30 mouse cellular contexts compared by ENCODE assay signal in genomic region chr8:79447260-79447853, GRCm38 (mm10). TPM values are rescaled to one million over a fixed set of nuclear protein-coding genes. Genes with fewer than 3 reads are reported as not detected.
DNase-seq lines count a peak whose midpoint lies in the region; ATAC-seq and TF ChIP-seq lines count a peak whose summit lies in the region.
"Had no signal": no experiment of that assay in that cellular context is flagged by ENCODE, and none has a peak within 500 bp of the region (broad histone marks: within the 10 kb centered on the region; RNA-seq: fewer than 3 reads in every experiment).

No protein-coding gene starts in this region.

- no peak for TF ChIP-seq CTCF in gastrocnemius, adult 2 months (IDR thresholded peaks at IDR 0.05)
- TF ChIP-seq CTCF in lung, adult 2 months (IDR thresholded peaks at IDR 0.05; ENCODE audit: insufficient read depth, low read length): no peak

- intact Hi-C loops in gastrocnemius, adult 2 months (cut with DNase I): no loop called here

- peak; percentile 69 for ATAC-seq in common myeloid progenitor, adult 5-6 weeks (replicated peaks; ENCODE audit: low read depth, poor library complexity, severe bottlenecking)
- peak; percentile 74 for ATAC-seq in megakaryocyte progenitor cell, adult 5-6 weeks (replicated peaks; ENCODE audit: poor library complexity)
- ATAC-seq in forebrain, embryonic 13.5 days: no peak
- ATAC-seq: forebrain, embryonic 14.5 days; intestine, embryonic 16.5 days; Patski had no signal

- DNase-seq in gastrocnemius, adult 2 months: no peak
- DNase-seq in gastrocnemius, adult 8-10 months (ENCODE audit: low spot score in 2 of 2): no peak
- peak; percentile 22 for DNase-seq in lung, postnatal 25 days (ENCODE audit: low spot score)
- DNase-seq in lung, adult 2 months: no peak
- no peak for DNase-seq in adrenal gland, adult 18-20 months (ENCODE audit: low spot score in 2 of 2)
- DNase-seq: adrenal gland, postnatal 14 days; cerebellum, adult 18-20 months; cerebellum, postnatal 14 days; kidney, adult 8-10 months; kidney, postnatal 10 days; layer of hippocampus, adult 9-11 months; liver, embryonic 13.5 days; right cerebral cortex, postnatal 4 days; thymus, postnatal 14 days had no signal

- no peak overlapping the region for H3K4me3 ChIP-seq in gastrocnemius, adult 2 months
- H3K4me3 ChIP-seq in lung, adult 2 months (replicated peaks; ENCODE audit: extremely low read depth, low read depth, low read length): no peak overlapping the region
- no peak overlapping the region for H3K4me3 ChIP-seq in forebrain, embryonic 13.5 days
- H3K4me3 ChIP-seq: embryonic facial prominence, embryonic 10.5 days; embryonic facial prominence, embryonic 15.5 days; heart, embryonic 10.5 days; heart, embryonic 15.5 days; hindbrain, embryonic 13.5 days; limb, embryonic 13.5 days; liver, embryonic 13.5 days; midbrain, embryonic 12.5 days; neural tube, embryonic 13.5 days; stomach, embryonic 15.5 days had no signal

- H3K9me3 ChIP-seq in forebrain, embryonic 13.5 days (replicated peaks): no peaks in the 10 kb centered on the region
- H3K9me3 ChIP-seq: embryonic facial prominence, embryonic 10.5 days; embryonic facial prominence, embryonic 15.5 days; G1E; heart, embryonic 10.5 days; heart, embryonic 15.5 days; hindbrain, embryonic 13.5 days; limb, embryonic 13.5 days; liver, embryonic 13.5 days; midbrain, embryonic 12.5 days; neural tube, embryonic 13.5 days; stomach, embryonic 15.5 days had no signal

- peak overlapping the region; percentile 31; the same call in 1 of the 2 replicates for H3K27ac ChIP-seq in gastrocnemius, adult 2 months
- H3K27ac ChIP-seq in forebrain, embryonic 13.5 days: no peak overlapping the region
- H3K27ac ChIP-seq: embryonic facial prominence, embryonic 10.5 days; embryonic facial prominence, embryonic 15.5 days; heart, embryonic 10.5 days; heart, embryonic 15.5 days; hindbrain, embryonic 13.5 days; limb, embryonic 13.5 days; liver, embryonic 13.5 days; midbrain, embryonic 12.5 days; neural tube, embryonic 13.5 days; stomach, embryonic 15.5 days had no signal

- H3K4me2 ChIP-seq in forebrain, embryonic 13.5 days: no peak overlapping the region
- H3K4me2 ChIP-seq: embryonic facial prominence, embryonic 15.5 days; heart, embryonic 15.5 days; hindbrain, embryonic 13.5 days; limb, embryonic 13.5 days; liver, embryonic 13.5 days; midbrain, embryonic 12.5 days; neural tube, embryonic 13.5 days; stomach, embryonic 15.5 days had no signal

- no peaks in the 10 kb centered on the region for H3K36me3 ChIP-seq in forebrain, embryonic 13.5 days (ENCODE audit: poor library complexity, severe bottlenecking)
- H3K36me3 ChIP-seq: embryonic facial prominence, embryonic 10.5 days; embryonic facial prominence, embryonic 15.5 days; G1E; heart, embryonic 10.5 days; heart, embryonic 15.5 days; hindbrain, embryonic 13.5 days; limb, embryonic 13.5 days; liver, embryonic 13.5 days; midbrain, embryonic 12.5 days; neural tube, embryonic 13.5 days; stomach, embryonic 15.5 days had no signal

- no peak overlapping the region for H3K9ac ChIP-seq in forebrain, embryonic 13.5 days
- H3K9ac ChIP-seq: embryonic facial prominence, embryonic 15.5 days; heart, embryonic 15.5 days; hindbrain, embryonic 13.5 days; limb, embryonic 13.5 days; liver, embryonic 13.5 days; midbrain, embryonic 12.5 days; neural tube, embryonic 13.5 days; stomach, embryonic 15.5 days had no signal

- no peaks in the 10 kb centered on the region; the same call in 1 of the 2 replicates for H3K4me1 ChIP-seq in lung, adult 2 months (ENCODE audit: control insufficient read depth, insufficient read depth, low read length)
- no peaks in the 10 kb centered on the region for H3K4me1 ChIP-seq in forebrain, embryonic 13.5 days
- H3K4me1 ChIP-seq: embryonic facial prominence, embryonic 10.5 days; embryonic facial prominence, embryonic 15.5 days; heart, embryonic 15.5 days; hindbrain, embryonic 13.5 days; liver, embryonic 13.5 days; midbrain, embryonic 12.5 days; neural tube, embryonic 13.5 days; stomach, embryonic 15.5 days had no signal

- TF ChIP-seq POLR2A in lung, adult 2 months (IDR thresholded peaks at IDR 0.05; ENCODE audit: borderline replicate concordance, extremely low read depth, low read depth, low read length): no peak

- 48% methylated on average over 10 of the region's 10 CpGs for WGBS in lung, adult 2 months
- 90% methylated on average over 10 of the region's 10 CpGs for WGBS in forebrain, embryonic 13.5 days

- H3K27me3 ChIP-seq in forebrain, embryonic 13.5 days: no peaks in the 10 kb centered on the region
- H3K27me3 ChIP-seq: embryonic facial prominence, embryonic 15.5 days; heart, embryonic 15.5 days; hindbrain, embryonic 13.5 days; limb, embryonic 13.5 days; liver, embryonic 13.5 days; midbrain, embryonic 12.5 days; neural tube, embryonic 13.5 days; Patski; stomach, embryonic 15.5 days had no signal

RNA-seq across cellular contexts. Expression of gene Smad1, which starts 48.0 kb away (rescaled TPM):
- total RNA-seq in gastrocnemius, adult 2 months (2021): 1 to 10 TPM; 8.9 to 9.5 TPM
- 10 to 100 TPM in 1 of 4 experiments, 1 to 10 TPM in 3; 7.5 to 10.3 (median 8.8) TPM for total RNA-seq in gastrocnemius, adult 8-10 months (2022)
- polyA plus RNA-seq in lung, adult 2 months (2012; rRNA removed): 35.0 and 46.0 TPM in 2 replicates
- 15.5 and 20.6 TPM in 2 replicates for total RNA-seq in common myeloid progenitor, adult 5-6 weeks (2017)
- total RNA-seq in megakaryocyte progenitor cell, adult 5-6 weeks (2015): 12.7 and 15.2 TPM in 2 replicates
- 12.0 and 15.2 TPM in 2 replicates for total RNA-seq in megakaryocyte progenitor cell, adult 5-6 weeks (2017)
- 10 to 100 TPM; 25.6 TPM for total RNA-seq in adrenal gland, adult 18-20 months (2021)
- polyA plus RNA-seq in forebrain, embryonic 13.5 days (2015; fragmentation: Nextera tagmentation; extraction: Ambion mirVana): 49.5 and 50.9 TPM in 2 replicates
